Mouse (Mus musculus): ENCODE measurements around the gene Ankrd2.

Ankrd2 gene

DNA sequence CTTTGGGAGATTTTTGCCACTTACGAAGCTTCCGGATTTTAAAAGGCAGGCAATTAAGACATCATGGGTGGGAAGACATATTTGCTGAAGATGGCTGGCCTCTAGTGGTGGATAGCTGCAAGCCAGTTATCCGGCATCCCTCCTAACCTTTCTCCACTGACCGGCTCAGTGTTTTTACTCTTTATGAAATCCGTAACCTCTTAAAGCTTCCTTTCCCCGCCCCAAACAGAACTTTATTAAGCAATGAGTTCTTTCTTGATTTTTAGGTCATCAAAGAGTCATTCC lies 33.4 kb downstream of the Ankrd2 start:
- TF ChIP-seq CTCF (conservative IDR thresholded peaks at IDR 0.05; ENCODE audit: low read length) (peak; percentile 10; the same call in 1 of the 2 replicates), NANOG (IDR thresholded peaks at IDR 0.05; ENCODE audit: borderline replicate concordance, low read length) (no peak), POU5F1 (IDR thresholded peaks at IDR 0.05; ENCODE audit: borderline replicate concordance, low read length) (no peak)
- H3K27me3 ChIP-seq (ENCODE audit: insufficient read depth, low read length) = no peaks in the 10 kb centered on the region
- H3K4me1 ChIP-seq (replicated peaks; ENCODE audit: low read depth, low read length) = peaks cover 28% of the 10 kb centered on the region
- no peaks in the 10 kb centered on the region for H3K9me3 ChIP-seq (ENCODE audit: low read length)
- no peaks in the 10 kb centered on the region for H3K36me3 ChIP-seq (ENCODE audit: insufficient read depth, low read length)
- H3K4me3 ChIP-seq (replicated peaks; ENCODE audit: low read length) = no peak overlapping the region

DNA sequence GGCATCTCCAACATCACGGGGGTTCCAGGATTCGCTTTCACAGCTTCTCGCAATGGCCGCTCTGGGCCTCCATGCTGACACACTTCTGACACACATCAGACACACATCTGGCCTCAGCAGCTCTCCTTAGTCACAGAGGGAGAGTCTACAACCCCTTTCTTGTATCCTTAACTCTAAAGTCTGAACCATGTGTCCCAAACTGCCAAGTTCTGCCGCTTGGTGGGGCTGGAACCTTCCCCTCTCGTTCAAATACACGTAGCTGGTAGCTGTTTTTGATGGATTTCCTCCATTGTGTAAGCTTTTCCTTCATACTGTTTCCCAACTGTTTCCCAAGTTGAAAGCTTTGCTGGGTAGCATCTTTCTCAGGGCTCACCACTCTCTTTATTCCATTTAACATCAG lies 35.4 kb downstream of the Ankrd2 start:
- Histone ChIP-seq H3K36me3 (ENCODE audit: insufficient read depth, low read length) (peaks cover 15% of the 10 kb centered on the region), H3K4me1 (replicated peaks; ENCODE audit: low read depth, low read length) (peaks cover 38% of the 10 kb centered on the region), H3K4me3 (replicated peaks; ENCODE audit: low read length) (no peak overlapping the region), H3K9me3 (ENCODE audit: low read length) (no peaks in the 10 kb centered on the region), H3K27me3 (ENCODE audit: insufficient read depth, low read length) (no peaks in the 10 kb centered on the region)
- TF ChIP-seq POU5F1 (IDR thresholded peaks at IDR 0.05; ENCODE audit: borderline replicate concordance, low read length) (no peak), NANOG (IDR thresholded peaks at IDR 0.05; ENCODE audit: borderline replicate concordance, low read length) (no peak), CTCF (conservative IDR thresholded peaks at IDR 0.05; ENCODE audit: low read length) (no peak)

DNA sequence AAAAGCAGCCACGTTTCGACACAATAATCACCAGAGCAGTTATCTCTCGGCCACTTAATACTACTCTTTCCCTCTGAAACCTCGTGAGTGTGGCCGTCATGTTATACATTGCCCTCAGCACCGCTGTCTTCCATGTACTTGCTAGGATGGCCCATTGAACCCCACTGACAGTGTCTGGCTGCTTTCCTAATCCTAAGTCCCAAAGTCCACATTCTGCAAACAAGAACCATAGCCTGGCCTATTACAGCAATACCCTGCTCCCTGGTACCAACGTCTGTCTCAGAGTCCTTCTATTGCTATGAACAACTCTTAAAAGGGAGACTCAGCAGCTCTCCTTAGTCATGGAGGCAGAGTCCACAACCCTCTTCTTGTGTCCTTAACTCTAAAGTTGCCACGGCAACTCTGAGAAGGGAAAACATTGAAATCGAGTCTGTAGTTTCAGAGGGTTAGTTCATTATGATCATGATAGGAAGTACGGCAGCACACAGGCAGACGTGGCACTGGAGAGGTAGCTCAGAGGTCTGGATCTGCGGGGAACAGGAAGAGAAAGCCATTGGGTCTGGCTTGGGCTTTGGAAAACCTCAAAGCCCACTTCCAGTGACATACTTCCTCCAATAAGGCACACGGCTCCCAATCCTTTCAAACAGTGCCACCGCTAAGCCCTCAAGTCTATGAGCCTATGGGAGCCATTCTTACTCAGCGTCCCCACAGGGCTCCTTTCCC lies 36.2 kb downstream of the Ankrd2 start:
- no peaks in the 10 kb centered on the region for H3K9me3 ChIP-seq (ENCODE audit: low read length)
- no peak for TF ChIP-seq NANOG (IDR thresholded peaks at IDR 0.05; ENCODE audit: borderline replicate concordance, low read length)
- TF ChIP-seq POU5F1 (IDR thresholded peaks at IDR 0.05; ENCODE audit: borderline replicate concordance, low read length) = no peak
- no peak for TF ChIP-seq CTCF (conservative IDR thresholded peaks at IDR 0.05; ENCODE audit: low read length)
- peaks cover 18% of the 10 kb centered on the region for H3K36me3 ChIP-seq (ENCODE audit: insufficient read depth, low read length)
- H3K27me3 ChIP-seq (ENCODE audit: insufficient read depth, low read length) = no peaks in the 10 kb centered on the region
- peaks cover 44% of the 10 kb centered on the region for H3K4me1 ChIP-seq (replicated peaks; ENCODE audit: low read depth, low read length)
- H3K4me3 ChIP-seq (replicated peaks; ENCODE audit: low read length) = no peak overlapping the region

DNA sequence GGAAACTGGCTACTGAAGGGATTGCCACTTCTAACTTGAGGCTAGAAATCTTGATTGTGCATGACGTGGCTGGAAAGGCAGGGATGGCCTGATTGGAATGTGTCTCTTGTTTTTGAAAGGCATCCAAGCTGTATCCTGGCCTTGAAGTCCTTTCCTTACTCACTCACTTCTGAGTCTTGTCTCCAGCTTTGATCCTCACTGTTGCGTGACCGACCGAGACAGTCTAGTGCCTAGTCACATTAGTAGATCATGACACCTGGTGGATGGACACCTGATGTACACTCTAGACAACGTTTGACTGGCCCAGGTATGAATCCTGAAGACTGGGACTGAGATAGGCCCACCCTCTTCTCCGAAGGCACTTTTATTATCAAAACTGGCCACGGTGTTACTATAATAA lies 37.0 kb downstream of the Ankrd2 start:
- Histone ChIP-seq H3K4me1 (replicated peaks; ENCODE audit: low read depth, low read length) (peaks cover 44% of the 10 kb centered on the region), H3K36me3 (ENCODE audit: insufficient read depth, low read length) (peaks cover 18% of the 10 kb centered on the region), H3K9me3 (ENCODE audit: low read length) (no peaks in the 10 kb centered on the region), H3K27me3 (ENCODE audit: insufficient read depth, low read length) (no peaks in the 10 kb centered on the region), H3K4me3 (replicated peaks; ENCODE audit: low read length) (no peak overlapping the region)
- TF ChIP-seq NANOG (IDR thresholded peaks at IDR 0.05; ENCODE audit: borderline replicate concordance, low read length) = no peak
- no peak for TF ChIP-seq POU5F1 (IDR thresholded peaks at IDR 0.05; ENCODE audit: borderline replicate concordance, low read length)
- TF ChIP-seq CTCF (conservative IDR thresholded peaks at IDR 0.05; ENCODE audit: low read length) = no peak

DNA sequence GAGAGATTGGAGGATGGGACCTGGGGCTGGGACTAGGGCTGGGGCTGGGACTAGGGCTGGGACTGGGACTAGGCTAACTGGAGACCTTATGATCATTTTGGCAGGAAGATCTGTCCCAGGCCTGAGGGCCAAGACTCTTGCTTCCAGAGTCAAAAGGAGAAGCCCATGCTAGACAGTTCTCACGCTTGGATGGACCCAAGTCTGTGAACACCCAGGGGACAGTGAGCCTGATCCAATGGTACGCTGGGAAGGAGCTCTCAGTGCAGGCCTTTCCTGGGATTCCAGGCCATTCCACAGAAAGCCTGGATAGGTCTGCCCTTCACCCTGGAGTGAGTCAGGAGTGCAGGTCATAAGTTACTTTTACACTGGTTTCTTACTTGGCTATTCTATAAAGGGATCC lies 39.3 kb downstream of the Ankrd2 start:
- H3K9me3 ChIP-seq (ENCODE audit: low read length) = no peaks in the 10 kb centered on the region
- TF ChIP-seq NANOG (IDR thresholded peaks at IDR 0.05; ENCODE audit: borderline replicate concordance, low read length) (no peak), POU5F1 (IDR thresholded peaks at IDR 0.05; ENCODE audit: borderline replicate concordance, low read length) (no peak), CTCF (conservative IDR thresholded peaks at IDR 0.05; ENCODE audit: low read length) (no peak)
- H3K4me3 ChIP-seq (replicated peaks; ENCODE audit: low read length) = no peak overlapping the region
- H3K27me3 ChIP-seq (ENCODE audit: insufficient read depth, low read length) = no peaks in the 10 kb centered on the region
- H3K4me1 ChIP-seq (replicated peaks; ENCODE audit: low read depth, low read length) = peaks cover 40% of the 10 kb centered on the region
- peaks cover 18% of the 10 kb centered on the region for H3K36me3 ChIP-seq (ENCODE audit: insufficient read depth, low read length)

DNA sequence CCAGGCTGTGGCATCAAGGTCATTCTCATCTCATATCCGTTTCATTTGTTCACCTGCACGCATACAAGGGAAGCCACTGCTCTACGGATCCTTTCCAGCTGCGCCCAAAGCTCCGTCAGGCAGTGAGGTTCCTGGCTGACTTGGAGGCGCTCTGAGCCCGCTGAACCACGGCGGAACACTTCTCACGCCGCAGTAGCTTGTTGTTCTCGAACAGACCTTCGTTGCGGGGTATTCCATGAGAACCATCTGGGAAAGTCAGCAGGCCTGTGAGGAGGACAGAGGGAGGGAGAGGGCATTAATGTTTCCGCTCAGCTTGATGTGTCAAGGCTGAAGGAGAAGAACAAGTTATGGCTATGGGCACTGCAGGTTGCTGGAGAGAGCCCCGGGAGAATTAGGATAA lies 40.2 kb downstream of the Ankrd2 start:
- Histone ChIP-seq H3K4me1 (replicated peaks; ENCODE audit: low read depth, low read length) (peaks cover 30% of the 10 kb centered on the region), H3K9me3 (ENCODE audit: low read length) (no peaks in the 10 kb centered on the region), H3K4me3 (replicated peaks; ENCODE audit: low read length) (peak overlapping the region; percentile 44), H3K36me3 (ENCODE audit: insufficient read depth, low read length) (peaks cover 18% of the 10 kb centered on the region), H3K27me3 (ENCODE audit: insufficient read depth, low read length) (no peaks in the 10 kb centered on the region)
- no peak for TF ChIP-seq NANOG (IDR thresholded peaks at IDR 0.05; ENCODE audit: borderline replicate concordance, low read length)
- no peak for TF ChIP-seq POU5F1 (IDR thresholded peaks at IDR 0.05; ENCODE audit: borderline replicate concordance, low read length)
- TF ChIP-seq CTCF (conservative IDR thresholded peaks at IDR 0.05; ENCODE audit: low read length) = no peak

DNA sequence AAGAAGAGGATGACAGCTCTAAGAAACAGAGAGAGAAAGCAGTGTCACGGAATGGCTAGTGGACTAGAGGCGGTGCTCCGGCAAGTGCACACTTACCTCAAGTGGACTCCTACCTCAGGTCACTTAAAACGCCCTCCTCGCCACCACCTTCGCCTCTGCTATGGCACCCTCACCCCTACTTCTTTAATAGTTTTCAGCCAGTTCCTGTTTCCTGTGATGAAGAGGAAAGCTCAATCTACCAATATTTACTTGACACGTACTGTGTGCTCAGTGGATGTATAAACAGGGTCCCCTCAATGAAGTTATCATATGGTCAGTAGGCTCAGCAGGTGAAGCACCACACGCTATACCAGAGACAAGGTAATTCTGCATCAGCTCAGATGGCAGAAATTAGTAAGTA lies 42.8 kb downstream of the Ankrd2 start:
- Histone ChIP-seq H3K36me3 (ENCODE audit: insufficient read depth, low read length) (peaks cover 18% of the 10 kb centered on the region), H3K4me3 (replicated peaks; ENCODE audit: low read length) (no peak overlapping the region), H3K27me3 (ENCODE audit: insufficient read depth, low read length) (no peaks in the 10 kb centered on the region), H3K9me3 (ENCODE audit: low read length) (no peaks in the 10 kb centered on the region), H3K4me1 (replicated peaks; ENCODE audit: low read depth, low read length) (peaks cover 26% of the 10 kb centered on the region)
- TF ChIP-seq POU5F1 (IDR thresholded peaks at IDR 0.05; ENCODE audit: borderline replicate concordance, low read length) (no peak), NANOG (IDR thresholded peaks at IDR 0.05; ENCODE audit: borderline replicate concordance, low read length) (no peak), CTCF (conservative IDR thresholded peaks at IDR 0.05; ENCODE audit: low read length) (no peak)

DNA sequence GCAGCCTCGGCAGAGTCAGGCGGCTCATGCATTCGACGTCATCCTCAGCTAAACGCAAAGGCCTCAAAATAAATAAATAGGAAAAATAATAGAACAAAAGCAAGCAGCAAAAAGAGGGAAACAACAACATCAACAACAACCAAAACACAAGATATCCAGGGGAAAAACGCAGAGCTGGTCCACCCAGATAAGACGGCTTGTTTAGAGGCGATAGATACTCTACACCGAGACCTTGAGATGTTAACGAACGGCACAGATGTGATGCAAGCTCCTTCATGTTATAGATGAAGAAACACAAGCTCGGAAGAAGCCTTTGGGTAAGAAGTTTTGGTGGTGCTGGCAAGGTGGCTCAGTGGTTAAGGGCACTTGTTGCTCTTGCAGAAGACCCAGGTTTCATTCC lies 43.2 kb downstream of the Ankrd2 start:
- no peak overlapping the region for H3K4me3 ChIP-seq (replicated peaks; ENCODE audit: low read length)
- peaks cover 18% of the 10 kb centered on the region for H3K36me3 ChIP-seq (ENCODE audit: insufficient read depth, low read length)
- no peaks in the 10 kb centered on the region for H3K27me3 ChIP-seq (ENCODE audit: insufficient read depth, low read length)
- TF ChIP-seq POU5F1 (IDR thresholded peaks at IDR 0.05; ENCODE audit: borderline replicate concordance, low read length) (no peak), NANOG (IDR thresholded peaks at IDR 0.05; ENCODE audit: borderline replicate concordance, low read length) (no peak), CTCF (conservative IDR thresholded peaks at IDR 0.05; ENCODE audit: low read length) (no peak)
- peaks cover 26% of the 10 kb centered on the region for H3K4me1 ChIP-seq (replicated peaks; ENCODE audit: low read depth, low read length)
- no peaks in the 10 kb centered on the region for H3K9me3 ChIP-seq (ENCODE audit: low read length)

DNA sequence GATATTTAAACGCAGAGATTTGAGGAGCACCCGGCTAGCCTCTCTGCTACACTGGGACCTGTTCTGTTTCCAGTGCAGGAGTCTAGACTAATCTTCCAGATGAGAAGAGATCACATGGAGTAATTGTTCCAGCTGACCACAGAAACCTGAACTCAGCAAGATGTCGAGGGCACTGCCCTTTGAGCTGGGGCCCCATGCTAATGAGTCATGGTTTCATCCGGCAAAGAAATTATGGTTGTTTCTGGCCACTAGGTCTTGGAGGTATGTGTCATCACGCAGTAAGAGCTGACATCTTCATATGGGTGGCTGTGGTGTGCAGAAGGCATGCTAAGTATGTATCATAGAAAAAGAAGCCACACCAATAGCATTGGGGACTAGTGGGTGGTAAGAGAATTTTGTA lies 44.1 kb downstream of the Ankrd2 start:
- no peak overlapping the region for H3K4me3 ChIP-seq (replicated peaks; ENCODE audit: low read length)
- H3K9me3 ChIP-seq (ENCODE audit: low read length) = no peaks in the 10 kb centered on the region
- no peak for TF ChIP-seq CTCF (conservative IDR thresholded peaks at IDR 0.05; ENCODE audit: low read length)
- TF ChIP-seq POU5F1 (IDR thresholded peaks at IDR 0.05; ENCODE audit: borderline replicate concordance, low read length) = no peak
- no peak for TF ChIP-seq NANOG (IDR thresholded peaks at IDR 0.05; ENCODE audit: borderline replicate concordance, low read length)
- H3K27me3 ChIP-seq (ENCODE audit: insufficient read depth, low read length) = no peaks in the 10 kb centered on the region
- H3K4me1 ChIP-seq (replicated peaks; ENCODE audit: low read depth, low read length) = peaks cover 26% of the 10 kb centered on the region
- peaks cover 14% of the 10 kb centered on the region for H3K36me3 ChIP-seq (ENCODE audit: insufficient read depth, low read length)

Measured in E14TG2a.4 (cell line).